Mouse (Mus musculus) frontal cortex, postnatal 36 days (tissue): ENCODE measurements at regions not wholly inside any gene's neighbourhood (a gene's known extent, or its start where the extent isn't known, plus 50 kb on each side); places are given as distances from the start of the nearest gene placed in this dataset.

Experiments used
- DNase-seq, 2 experiments: peaks; one replicate each; pipeline ENCODE4 v3.0.0; 2022; ENCODE audit warnings: low spot score in 2 of 2

- DNase-seq = no peak
Observed at GRCm38 (mm10) chr2:173930606-173931177, 145.4 kb upstream of the Stx16 start.

DNA sequence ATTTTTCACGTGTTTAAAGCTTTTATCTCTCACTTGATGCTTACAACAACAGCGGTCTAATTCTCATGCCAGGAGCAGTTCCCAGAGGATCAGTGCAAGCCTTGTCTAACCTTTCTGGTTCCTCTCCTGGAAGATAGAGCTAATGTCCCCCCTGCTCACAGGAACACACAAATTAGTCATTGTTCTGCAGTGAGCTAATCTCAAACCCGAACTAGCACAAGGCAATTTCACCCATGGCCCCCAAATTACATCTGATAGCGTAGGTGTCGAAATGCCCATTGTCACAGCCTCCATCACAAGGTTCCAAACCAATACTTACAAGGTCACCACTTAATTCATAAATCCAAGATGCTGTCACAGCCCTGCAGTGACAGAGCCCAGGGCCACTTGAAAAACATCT is 140.4 kb upstream of the Stx16 start:
- no peak for DNase-seq

DNA sequence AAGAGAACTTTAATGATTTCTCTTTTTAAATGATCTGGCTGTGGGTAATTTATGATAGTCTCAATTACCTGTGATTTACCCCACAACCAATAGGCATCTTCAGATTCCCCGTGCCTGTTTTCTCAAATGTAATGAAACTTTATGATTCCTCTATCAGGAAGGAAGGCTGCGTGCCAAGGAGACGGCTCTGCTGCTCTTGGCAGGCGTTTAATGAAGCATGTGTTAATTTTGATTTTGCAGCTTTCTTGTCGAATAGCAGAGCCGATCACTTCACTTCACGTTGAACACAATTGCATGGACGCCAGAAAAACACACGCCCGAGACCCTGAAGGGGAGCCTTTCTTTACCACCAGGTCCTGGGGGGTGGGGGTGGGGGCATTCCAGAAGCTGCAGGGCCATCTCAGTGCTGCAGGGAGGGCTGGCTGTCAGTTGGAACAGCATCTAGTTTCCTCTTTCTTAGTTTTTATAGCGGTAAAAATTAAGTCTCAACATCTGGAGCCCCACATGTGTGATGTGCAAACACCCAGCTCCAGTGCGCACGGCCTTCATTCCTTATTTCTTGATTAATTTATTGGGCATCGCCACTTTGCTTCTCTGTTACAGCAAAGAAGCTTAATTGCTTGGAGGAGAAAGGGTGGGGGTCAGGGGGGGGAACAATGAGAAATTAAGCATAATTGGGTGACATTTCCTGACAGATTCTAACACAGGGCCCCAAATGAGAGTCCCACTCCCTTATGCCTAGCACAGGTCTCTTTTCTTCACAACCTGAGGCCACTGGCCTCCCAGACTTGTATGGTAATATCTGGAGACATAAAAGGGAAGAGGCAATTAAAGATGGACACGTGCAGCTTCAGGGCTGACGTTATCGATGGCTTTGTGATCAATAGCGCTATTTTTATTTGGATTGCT is 138.3 kb upstream of the Stx16 start:
- peak in 1 of 2 experiments; percentile 11 for DNase-seq

DNA sequence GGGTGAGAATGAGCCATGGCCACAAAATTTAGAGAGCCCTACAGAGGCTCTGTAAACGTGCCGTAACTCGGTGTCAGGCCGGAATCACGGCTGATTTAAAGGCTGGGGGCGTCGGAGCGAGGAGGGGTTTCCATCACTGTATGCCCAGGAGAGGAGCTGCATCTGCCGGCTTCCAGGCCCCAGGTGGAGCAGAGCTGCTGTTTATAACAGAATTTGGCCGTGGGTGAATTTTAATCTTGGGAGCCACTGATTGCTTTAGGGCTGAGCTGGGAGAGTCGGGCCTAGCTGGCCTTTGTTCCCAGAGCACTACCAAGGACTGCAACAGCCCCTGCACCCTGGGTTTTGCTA is 137.7 kb upstream of the Stx16 start:
- no peak for DNase-seq

DNA sequence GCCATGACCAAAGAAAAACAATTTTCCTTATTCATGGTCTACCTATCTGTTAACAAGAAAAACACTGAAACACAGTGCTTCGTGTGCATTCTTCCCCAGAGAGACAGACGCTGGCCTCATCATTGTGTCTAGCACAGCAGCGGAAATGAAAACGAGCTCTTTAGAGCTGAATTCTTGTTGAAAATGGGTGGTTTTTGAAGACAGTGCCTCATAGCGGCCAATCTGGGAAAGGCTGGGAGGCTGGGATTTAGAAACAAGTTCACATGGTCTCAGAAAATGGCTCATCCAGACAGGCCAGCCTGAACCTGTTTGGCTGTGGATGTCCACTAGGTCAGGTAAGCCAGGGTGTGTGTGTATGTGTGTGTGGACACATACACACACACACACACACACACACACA is 130.7 kb upstream of the Stx16 start:
- DNase-seq = no peak

- no peak for DNase-seq
Observed at GRCm38 (mm10) chr2:173948586-173948985, 127.5 kb upstream of the Stx16 start.

DNA sequence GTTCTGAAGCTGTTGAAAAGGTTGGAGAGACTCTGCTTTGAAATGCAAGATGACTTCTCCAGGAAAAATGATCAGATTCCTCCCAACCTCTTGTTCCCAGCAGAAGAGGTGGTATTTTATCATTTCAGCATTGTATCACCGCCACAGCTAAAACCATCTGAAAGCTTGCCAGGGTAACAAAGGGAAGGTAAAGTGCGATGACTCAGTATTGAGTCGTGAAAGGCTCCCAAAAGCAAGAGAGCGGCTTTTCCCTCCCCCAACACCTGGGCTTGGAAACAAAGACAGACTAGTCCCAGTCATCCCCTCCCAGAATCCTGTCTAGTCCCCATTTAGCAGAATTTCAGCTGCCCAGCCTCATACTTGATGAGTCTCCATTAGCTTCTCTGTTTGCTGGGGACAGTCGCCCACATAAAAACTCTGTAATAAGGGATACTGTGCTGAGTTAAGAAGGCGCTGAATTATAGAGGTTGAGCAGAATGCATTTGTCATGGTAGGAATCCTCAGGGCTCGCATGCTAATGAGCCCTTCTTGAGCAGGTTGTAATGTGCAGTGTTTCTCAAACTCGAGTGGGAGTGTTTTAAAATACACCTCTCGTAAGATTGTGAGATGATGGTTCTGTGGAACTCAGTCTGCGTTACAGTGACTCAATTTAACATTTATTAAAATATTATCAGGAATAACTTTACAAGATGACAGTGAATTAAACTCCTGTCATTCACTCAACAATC is 125.8 kb upstream of the Stx16 start:
- no peak for DNase-seq

- DNase-seq = no peak
Observed at GRCm38 (mm10) chr2:173966111-173966510, 110.0 kb upstream of the Stx16 start.

DNA sequence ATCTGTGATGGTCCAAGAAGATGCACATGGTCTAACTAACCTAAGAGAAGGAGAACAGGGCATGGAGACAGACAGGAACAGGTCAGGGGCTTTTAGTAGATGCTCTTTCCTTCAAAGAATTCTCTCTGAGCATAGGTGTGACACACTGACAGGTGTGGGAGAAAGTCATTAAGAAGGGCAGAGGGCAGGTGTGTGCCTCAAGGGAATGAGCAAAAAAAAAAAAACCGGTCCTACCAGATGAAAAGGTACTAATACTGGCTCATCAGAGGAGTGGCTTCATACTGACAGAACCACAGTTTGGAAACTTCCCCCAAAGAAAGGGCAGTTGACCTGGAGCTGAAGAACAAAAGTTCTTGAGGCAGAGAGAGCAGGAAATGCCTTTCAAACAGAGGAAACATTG is 105.3 kb upstream of the Stx16 start:
- DNase-seq = no peak

- DNase-seq = no peak
Observed at GRCm38 (mm10) chr2:173976314-173977053, 99.6 kb upstream of the Stx16 start.

DNA sequence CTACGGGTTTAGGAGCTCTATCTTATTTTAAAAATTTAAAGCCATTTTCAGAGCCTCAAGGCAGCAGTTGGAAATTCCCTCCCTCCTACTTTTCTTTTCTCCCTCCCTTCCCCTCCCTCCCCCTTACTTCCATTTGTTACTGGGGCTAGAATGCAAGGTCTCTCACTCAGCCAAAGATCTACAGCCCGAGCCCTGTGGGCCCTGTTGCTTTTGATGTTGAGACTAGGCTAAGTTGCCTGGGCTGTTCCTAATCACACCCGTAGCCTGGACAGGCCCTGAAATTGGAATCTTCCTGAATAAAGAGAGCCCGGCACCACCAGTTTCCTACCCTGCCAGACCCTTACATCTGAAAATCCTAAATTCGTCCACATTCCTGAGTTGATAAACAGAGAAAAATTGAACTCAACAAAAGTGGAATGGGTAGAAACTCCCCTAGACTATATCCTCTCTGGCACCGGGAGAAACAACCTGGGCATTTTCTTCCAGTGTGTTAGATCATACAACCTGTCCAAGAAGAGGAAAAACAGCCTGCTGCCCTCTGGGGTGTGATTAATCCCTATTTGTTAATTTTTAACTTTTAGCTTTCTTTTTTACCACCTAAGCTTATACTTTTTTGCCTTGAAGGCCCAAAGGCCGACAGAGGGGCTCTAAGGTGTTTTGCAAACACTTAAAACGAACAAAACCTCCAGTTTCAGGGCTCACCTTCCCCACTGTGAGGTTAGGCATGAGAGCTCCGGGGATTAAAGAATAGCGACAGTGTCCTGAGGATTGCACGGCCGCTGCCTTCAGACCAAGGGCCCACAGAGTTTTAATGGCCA is 98.7 kb upstream of the Stx16 start:
- DNase-seq = no peak

- DNase-seq = no peak
Observed at GRCm38 (mm10) chr2:173978138-173978765, 97.9 kb upstream of the Stx16 start.

DNA sequence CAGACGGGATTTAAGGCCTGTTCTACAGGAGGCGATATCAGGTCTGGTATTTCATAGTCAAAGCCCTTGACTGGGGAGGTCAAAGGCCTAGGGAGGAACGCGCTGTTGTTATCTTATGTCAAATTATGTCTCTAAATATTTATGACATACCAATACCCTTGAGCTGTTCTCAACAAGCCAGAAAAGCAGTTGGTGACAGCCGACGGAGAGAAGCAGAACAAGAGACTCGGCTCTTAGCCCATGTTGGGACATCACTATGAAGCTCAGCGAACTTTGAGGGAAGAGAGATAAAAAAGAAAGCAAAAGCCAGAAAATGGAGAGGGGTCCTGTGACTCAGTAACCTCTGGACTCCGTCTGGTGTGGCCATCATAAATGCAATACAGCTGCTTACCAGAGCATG is 95.1 kb upstream of the Stx16 start:
- DNase-seq = no peak

- DNase-seq = no peak
Observed at GRCm38 (mm10) chr2:173987516-173987915, 88.6 kb upstream of the Stx16 start.

DNA sequence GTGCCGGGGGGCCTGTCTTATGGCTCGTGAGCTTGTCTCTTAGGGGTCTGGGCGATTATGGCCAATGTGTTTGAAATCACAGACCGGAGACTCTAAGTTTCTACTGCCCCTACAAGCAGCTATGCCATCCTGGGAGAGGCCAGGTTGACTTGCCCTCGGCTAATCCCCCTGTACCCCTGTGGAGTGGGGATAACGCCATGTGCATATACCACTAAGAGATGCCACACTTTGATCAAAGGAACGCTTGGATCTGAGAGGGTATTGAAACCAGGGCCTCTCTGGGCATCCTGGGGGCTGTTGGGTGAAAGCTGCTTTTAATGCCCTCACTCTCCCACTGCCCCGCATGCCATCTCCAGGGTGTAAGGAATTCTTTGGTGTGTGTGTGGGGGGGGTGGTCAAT is 88.2 kb upstream of the Stx16 start:
- DNase-seq = no peak

GRCm38 (mm10) chr2:173988641-173989336 is 87.3 kb upstream of the Stx16 start:
- no peak for DNase-seq

DNA sequence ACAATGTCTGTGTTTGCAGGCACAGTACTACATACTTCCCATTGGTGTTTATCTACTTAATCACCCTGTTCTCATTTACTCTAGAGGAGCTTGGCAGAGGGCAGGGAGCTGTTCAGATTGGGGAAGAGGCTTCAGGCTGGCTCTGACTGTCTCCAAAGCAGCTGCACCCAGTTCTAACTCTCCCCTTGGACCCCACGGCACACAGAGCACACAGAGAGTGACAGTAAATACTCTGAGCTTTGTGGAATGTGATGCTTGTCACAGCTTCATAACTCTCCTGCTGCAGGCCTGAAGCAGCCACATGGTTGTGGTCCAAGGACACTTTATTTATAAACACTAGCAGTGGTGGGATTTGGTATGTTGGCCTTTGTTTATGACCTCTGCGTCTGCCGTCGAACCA is 85.4 kb upstream of the Stx16 start:
- DNase-seq = no peak

- DNase-seq = no peak
Observed at GRCm38 (mm10) chr2:173991447-173991846, 84.7 kb upstream of the Stx16 start.

- no peak for DNase-seq
Observed at GRCm38 (mm10) chr2:173992041-173992440, 84.1 kb upstream of the Stx16 start.

DNA sequence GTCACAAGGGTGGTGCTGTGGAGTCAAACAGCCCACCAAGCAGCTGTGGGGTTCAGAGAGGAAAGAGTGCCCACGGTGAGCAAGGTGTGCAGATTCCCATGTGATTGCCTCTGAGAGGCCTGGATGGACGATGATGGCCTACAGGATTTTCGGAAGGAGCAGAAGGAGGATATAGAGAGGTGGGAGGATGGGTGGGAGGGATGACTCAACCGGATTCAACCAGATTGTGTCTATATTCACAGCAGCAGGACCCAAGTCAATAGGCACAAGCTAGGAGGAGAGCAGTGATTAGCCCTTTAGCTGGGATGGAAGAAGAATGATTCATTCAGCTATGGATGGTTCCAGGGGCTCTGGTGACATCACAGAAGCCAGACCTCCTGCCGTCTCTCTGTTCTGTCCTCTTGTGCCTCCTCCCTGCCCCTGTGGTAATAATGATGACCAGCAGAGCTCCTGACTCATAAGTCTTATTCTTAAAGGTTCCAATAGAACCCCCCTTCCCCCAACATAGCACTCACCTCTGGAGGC is 82.6 kb upstream of the Stx16 start:
- DNase-seq = peak; percentile 23 to 28
